Mouse (Mus musculus) ES-E14 (cell line): ENCODE measurements around the gene Nkx6-2.

Experiments used
- CHD2 ChIP-seq: IDR thresholded peaks from 2 replicates; pipeline ENCODE4 v1.6.1; 2014; ENCODE audit warnings: mild to moderate bottlenecking, low read depth, low read length, inconsistent platforms
- HCFC1 ChIP-seq: IDR thresholded peaks from 2 replicates; pipeline ENCODE4 v1.6.1; 2012; ENCODE audit warnings: low read length, inconsistent platforms, borderline replicate concordance; ENCODE audit not compliant: insufficient read depth
- MAFK ChIP-seq: IDR thresholded peaks from 2 replicates; pipeline ENCODE4 v1.6.1; 2014; ENCODE audit warnings: mild to moderate bottlenecking, low read depth, low read length, inconsistent platforms; ENCODE audit not compliant: insufficient read depth
- ZC3H11A ChIP-seq: IDR thresholded peaks from 2 replicates; pipeline ENCODE4 v1.6.1; 2012; ENCODE audit warnings: low read depth, mild to moderate bottlenecking, inconsistent platforms, low read length, borderline replicate concordance
- ZNF384 ChIP-seq: IDR thresholded peaks from 2 replicates; pipeline ENCODE4 v1.6.1; 2012; ENCODE audit warnings: low read depth, low read length, inconsistent platforms

GRCm38 (mm10) chr7:139570788-139571187 is 11.8 kb downstream of the Nkx6-2 start:
- no peak for TF ChIP-seq ZC3H11A
- no peak for TF ChIP-seq HCFC1
- TF ChIP-seq ZNF384, result no peak
- TF ChIP-seq CHD2, result no peak
- no peak for TF ChIP-seq MAFK
